Mouse (Mus musculus) kidney, adult 8-10 months (tissue): Measurements from ENCODE around the gene Rpf2.

ENCODE experiments used
- DNase-seq, 2 experiments: peaks; one replicate each; pipeline ENCODE4 v3.0.0; 2022

Rpf2 gene

GRCm38 (mm10) chr10:40247166-40247716, 405 bp upstream of the Rpf2 start:
- DNase-seq: no peak

GRCm38 (mm10) chr10:40237826-40238225, 9.0 kb downstream of the Rpf2 start:
- no peak for DNase-seq

GRCm38 (mm10) chr10:40233241-40233640, 13.6 kb downstream of the Rpf2 start:
- DNase-seq: no peak

- DNase-seq: no peak
Observed at GRCm38 (mm10) chr10:40232442-40232841, 14.4 kb downstream of the Rpf2 start.

- no peak for DNase-seq
Observed at GRCm38 (mm10) chr10:40229725-40230124, 17.1 kb downstream of the Rpf2 start.

GRCm38 (mm10) chr10:40227660-40228303, 19.1 kb downstream of the Rpf2 start:
- DNase-seq: no peak

GRCm38 (mm10) chr10:40218874-40219273, 28.0 kb downstream of the Rpf2 start:
- DNase-seq: no peak

- peak; percentile 92 to 98 for DNase-seq
Observed at GRCm38 (mm10) chr10:40212443-40213169, 34.2 kb downstream of the Rpf2 start.

- DNase-seq: no peak
Observed at GRCm38 (mm10) chr10:40195001-40195400, 51.8 kb downstream of the Rpf2 start.

GRCm38 (mm10) chr10:40192010-40192935, 54.6 kb downstream of the Rpf2 start:
- no peak for DNase-seq

- DNase-seq: no peak
Observed at GRCm38 (mm10) chr10:40191338-40191979, 55.4 kb downstream of the Rpf2 start.

- DNase-seq: no peak
Observed at GRCm38 (mm10) chr10:40190871-40191270, 56.0 kb downstream of the Rpf2 start.

- DNase-seq: no peak
Observed at GRCm38 (mm10) chr10:40189689-40190088, 57.1 kb downstream of the Rpf2 start.

- DNase-seq: no peak
Observed at GRCm38 (mm10) chr10:40188831-40189230, 58.0 kb downstream of the Rpf2 start.

- DNase-seq: no peak
Observed at GRCm38 (mm10) chr10:40185956-40186355, 60.9 kb downstream of the Rpf2 start.

- no peak for DNase-seq
Observed at GRCm38 (mm10) chr10:40180011-40180410, 66.8 kb downstream of the Rpf2 start.

GRCm38 (mm10) chr10:40179142-40179541, 67.7 kb downstream of the Rpf2 start:
- no peak for DNase-seq

- peak in 1 of 2 experiments; percentile 22 for DNase-seq
Observed at GRCm38 (mm10) chr10:40177323-40177962, 69.4 kb downstream of the Rpf2 start.
